Mouse (Mus musculus) forebrain, embryonic 14.5 days (tissue): ENCODE results near the gene Sh3bgrl2. TPM values are rescaled to one million over a fixed set of nuclear protein-coding genes. Genes with fewer than 3 reads are reported as not detected.
"Not testable (repeated sequence)": the region's sequence is repeated elsewhere in the genome, so short reads cannot be mapped to it uniquely, and the experiment has no call there.

Experiments used
- ATAC-seq: fragments of 200-750 bp; cut with Nextera tagmentation; 2 replicates; pipeline ENCODE4 v1.8.0; 2017; ENCODE audit warnings: mild to moderate bottlenecking, moderate library complexity
- DNase-seq: peaks from one replicate; pipeline ENCODE4 v3.0.0-alpha.2; 2015; ENCODE audit warnings: low spot score
- H3K27ac ChIP-seq: fragments of 300-500 bp; sonication (generic); 2 replicates; pipeline ENCODE4 v1.5.1; 2014; ENCODE audit warnings: low read depth, mild to moderate bottlenecking, control low read depth, low read length, moderate library complexity
- H3K27me3 ChIP-seq: fragments of 300-500 bp; sonication (generic); replicated peaks from 2 replicates; pipeline ENCODE4 v1.6.1; 2014; ENCODE audit warnings: low read length, control low read depth, mixed read lengths; ENCODE audit not compliant: control insufficient read depth, insufficient read depth
- H3K36me3 ChIP-seq: fragments of 300-500 bp; sonication (generic); 2 replicates; pipeline ENCODE4 v1.6.1; 2014; ENCODE audit warnings: low read length, control low read depth; ENCODE audit not compliant: control insufficient read depth, insufficient read depth
- H3K4me1 ChIP-seq: fragments of 300-500 bp; sonication (generic); 2 replicates; pipeline ENCODE4 v1.6.1; 2014; ENCODE audit warnings: antibody characterized with exemption, low read length, control low read depth; ENCODE audit not compliant: control insufficient read depth, insufficient read depth
- H3K4me2 ChIP-seq: fragments of 300-500 bp; sonication (generic); 2 replicates; pipeline ENCODE4 v1.6.1; 2014; ENCODE audit warnings: mild to moderate bottlenecking, control low read depth, low read length
- H3K4me3 ChIP-seq: fragments of 300-500 bp; sonication (generic); 2 replicates; pipeline ENCODE4 v1.5.1; 2014; ENCODE audit warnings: low read depth, low read length, control low read depth
- H3K9ac ChIP-seq: fragments of 300-500 bp; sonication (generic); 2 replicates; pipeline ENCODE4 v1.6.1; 2014; ENCODE audit warnings: mild to moderate bottlenecking, low read length, control low read depth, moderate library complexity
- H3K9me3 ChIP-seq: fragments of 300-500 bp; sonication (generic); replicated peaks from 2 replicates; pipeline ENCODE4 v1.6.1; 2016; ENCODE audit warnings: low read length, control low read depth, mixed read lengths; ENCODE audit not compliant: control insufficient read depth
- WGBS: fragments of 180-500 bp; shearing (Covaris S2); extraction: QIAGEN DNeasy Blood & Tissue Kit; methylation state at CpG from one replicate; pipeline ENCODE4 v1.1.7; 2014; 5-methylcytosine and 5-hydroxymethylcytosine counted together
- polyA plus RNA-seq: library from polyadenylated mRNA; unstranded; fragments of >200 nt; fragmentation: Nextera tagmentation; extraction: Ambion mirVana; gene quantifications from 2 replicates; pipeline ENCODE4 v1.2.1, GENCODE M21; 2014

The Sh3bgrl2 gene
- 26.3 and 26.4 TPM in 2 replicates for polyA plus RNA-seq

DNA sequence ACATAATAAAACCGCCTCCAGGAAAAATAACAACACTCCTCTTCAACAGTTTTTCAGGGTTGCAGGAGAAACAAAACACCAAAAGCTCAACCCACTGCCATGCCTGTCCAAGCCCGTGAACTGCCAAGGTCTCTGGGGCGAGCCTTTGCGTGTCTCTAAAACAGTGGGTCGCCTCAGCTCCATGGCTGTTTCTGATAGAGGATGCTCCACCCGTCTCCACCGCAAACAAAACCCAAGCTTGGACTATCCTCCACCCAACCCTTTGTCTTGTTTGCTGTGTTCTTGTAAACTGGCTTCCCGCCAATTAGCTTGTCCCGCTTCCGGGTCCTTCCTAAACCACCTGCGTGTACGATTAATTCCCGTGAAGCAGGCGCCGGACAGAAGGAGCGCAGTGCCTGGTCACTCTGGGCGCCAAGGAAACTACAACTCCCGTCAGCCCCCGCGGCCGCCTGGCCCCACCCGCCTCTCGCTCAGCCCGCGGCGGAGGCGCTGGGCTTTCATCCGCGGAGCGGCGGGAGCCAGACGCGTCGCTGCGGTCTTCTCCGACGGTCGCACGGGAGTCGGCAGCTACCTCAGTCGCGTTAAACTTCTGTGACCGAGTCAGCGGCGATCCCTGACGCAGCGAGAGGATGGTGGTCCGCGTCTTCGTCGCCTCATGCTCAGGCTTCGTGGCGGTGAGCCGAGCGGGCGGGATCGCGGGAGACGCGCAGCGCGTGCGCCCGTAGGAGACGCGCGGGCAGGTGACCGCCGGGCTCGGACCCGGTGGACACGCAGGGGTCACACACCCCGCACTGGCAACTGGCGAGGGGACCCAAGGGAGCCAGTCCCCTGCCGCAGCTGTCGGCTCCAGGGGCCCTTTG lies at the start of gene Sh3bgrl2:
Gene Sh3bgrl2 (plus strand): TSS at position 498 of the 860 bp plus-strand sequence.
- H3K36me3 ChIP-seq, result no peaks in the 10 kb centered on the region
- 0 out of 2 replicates have a peak, but pooled peaks cover 7% of the 10 kb centered on the region for H3K4me1 ChIP-seq
- H3K27ac ChIP-seq, result no peak within 1 kb of the TSS; the same call in 1 of the 2 replicates
- H3K4me3 ChIP-seq, result peak within 1 kb of the TSS; percentile 58
- WGBS, result 2% methylated on average over 72 of the region's 76 CpGs
- peak within 1 kb of the TSS; percentile 64 for H3K9ac ChIP-seq
- peak within 1 kb of the TSS; percentile 59 for H3K4me2 ChIP-seq
- H3K9me3 ChIP-seq, result no peaks in the 10 kb centered on the region
- peak; percentile 96 for ATAC-seq
- no peaks in the 10 kb centered on the region for H3K27me3 ChIP-seq
- peak; percentile 87 for DNase-seq

DNA sequence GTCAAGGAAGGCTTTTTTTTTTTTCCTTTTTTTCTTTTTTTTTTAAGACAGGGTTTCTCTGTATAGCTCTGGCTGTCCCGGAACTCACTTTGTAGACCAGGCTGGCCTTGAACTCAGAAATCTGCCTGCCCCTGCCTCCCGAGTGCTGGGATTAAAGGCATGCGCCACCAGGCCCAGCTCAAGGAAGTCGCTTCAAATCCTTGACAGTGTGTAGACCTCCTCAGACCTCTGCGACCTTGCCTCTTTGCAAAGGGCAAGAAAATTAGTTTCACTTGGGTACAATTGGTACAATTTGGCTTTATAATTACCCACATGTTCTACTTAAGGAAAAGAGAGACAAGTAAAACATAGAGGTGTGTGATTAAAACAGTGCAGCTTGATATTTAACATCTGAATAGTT lies 29.0 kb upstream of the Sh3bgrl2 start:
- 67% methylated on average over 5 of the region's 5 CpGs for WGBS
- ATAC-seq, H3K9ac ChIP-seq, H3K36me3 ChIP-seq, DNase-seq, H3K9me3 ChIP-seq, H3K4me2 ChIP-seq, H3K4me3 ChIP-seq, H3K27ac ChIP-seq, H3K27me3 ChIP-seq, H3K4me1 ChIP-seq: not testable (repeated sequence)

DNA sequence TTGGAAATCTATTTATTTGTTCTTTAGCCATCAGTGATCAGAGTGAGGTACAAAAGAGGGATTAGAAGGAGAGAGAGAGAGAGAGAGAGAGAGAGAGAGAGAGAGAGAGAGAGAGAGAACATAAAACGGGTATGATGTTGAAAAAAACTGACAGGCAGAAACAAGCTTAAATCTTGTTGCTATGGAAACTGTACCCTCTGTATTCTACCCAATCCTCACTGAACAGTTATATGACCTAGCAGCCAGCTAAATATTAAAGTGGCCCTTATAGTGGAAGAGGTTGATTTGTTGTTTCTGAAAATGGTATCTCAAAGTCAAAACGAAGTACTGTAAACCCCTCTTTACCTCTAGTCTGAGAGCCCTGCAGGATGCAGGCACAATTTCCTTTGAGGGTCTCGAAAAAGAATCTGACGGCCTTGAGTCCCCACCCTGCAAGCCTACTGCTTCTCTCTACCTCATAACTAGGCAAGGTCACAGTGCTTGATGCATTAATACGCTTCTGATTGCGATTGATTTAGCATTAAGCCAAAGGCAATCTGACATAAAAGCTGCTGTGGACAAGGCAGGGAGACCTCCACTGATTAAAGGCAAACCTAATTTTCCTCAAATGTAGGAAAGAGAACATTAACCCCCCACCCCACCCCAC lies 28.5 kb upstream of the Sh3bgrl2 start:
- Histone ChIP-seq H3K27me3 (no peaks in the 10 kb centered on the region), H3K4me3 (no peak overlapping the region), H3K9ac (no peak overlapping the region), H3K4me1 (no peaks in the 10 kb centered on the region), H3K4me2 (no peak overlapping the region), H3K9me3 (no peaks in the 10 kb centered on the region), H3K27ac (no peak overlapping the region), H3K36me3 (no peaks in the 10 kb centered on the region)
- peak; percentile 40; the same call in 1 of the 2 replicates for ATAC-seq
- DNase-seq, result peak; percentile 38
- 71% methylated on average over 6 of the region's 6 CpGs for WGBS

- no peak overlapping the region for H3K4me2 ChIP-seq
- no peaks in the 10 kb centered on the region for H3K9me3 ChIP-seq
- no peak overlapping the region for H3K4me3 ChIP-seq
- H3K27ac ChIP-seq, result no peak overlapping the region
- no peaks in the 10 kb centered on the region for H3K4me1 ChIP-seq
- DNase-seq (no peak), ATAC-seq (no peak)
- no peaks in the 10 kb centered on the region for H3K36me3 ChIP-seq
- no peaks in the 10 kb centered on the region for H3K27me3 ChIP-seq
- WGBS, result 88% methylated on average over 7 of the region's 7 CpGs
- no peak overlapping the region for H3K9ac ChIP-seq
Observed at GRCm38 (mm10) chr9:83527341-83528060, 20.6 kb upstream of the Sh3bgrl2 start.

- H3K27ac ChIP-seq, result no peak overlapping the region
- no peak for DNase-seq
- 86% methylated on average over 5 of the region's 5 CpGs for WGBS
- no peak for ATAC-seq
- H3K9ac ChIP-seq, result no peak overlapping the region
- H3K4me3 ChIP-seq, result no peak overlapping the region
- H3K27me3 ChIP-seq, result no peaks in the 10 kb centered on the region
- H3K36me3 ChIP-seq, result no peaks in the 10 kb centered on the region
- H3K4me2 ChIP-seq, result no peak overlapping the region
- no peaks in the 10 kb centered on the region for H3K9me3 ChIP-seq
- peaks cover 5% of the 10 kb centered on the region; the same call in 1 of the 2 replicates for H3K4me1 ChIP-seq
Observed at GRCm38 (mm10) chr9:83533044-83533769, 14.9 kb upstream of the Sh3bgrl2 start.

DNA sequence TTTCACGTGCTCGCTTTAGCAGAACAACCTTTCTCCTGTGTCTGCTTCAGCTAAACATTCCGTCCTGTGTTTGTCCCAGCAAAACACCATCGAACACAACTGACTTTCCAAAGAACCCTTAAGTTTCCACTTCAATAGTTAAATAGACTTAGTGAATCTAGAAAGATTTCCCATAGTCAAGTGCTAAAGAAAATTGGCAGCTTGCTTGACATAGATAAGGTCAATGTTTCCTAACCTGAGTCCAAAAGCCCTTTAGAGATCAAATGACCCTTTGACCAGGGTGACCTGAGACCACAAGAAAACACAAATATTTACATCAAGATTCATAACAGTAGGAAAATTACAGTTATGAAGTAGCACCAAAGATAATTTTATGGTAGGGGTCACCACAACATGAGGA lies 11.2 kb upstream of the Sh3bgrl2 start:
- H3K27ac ChIP-seq, result no peak overlapping the region

DNA sequence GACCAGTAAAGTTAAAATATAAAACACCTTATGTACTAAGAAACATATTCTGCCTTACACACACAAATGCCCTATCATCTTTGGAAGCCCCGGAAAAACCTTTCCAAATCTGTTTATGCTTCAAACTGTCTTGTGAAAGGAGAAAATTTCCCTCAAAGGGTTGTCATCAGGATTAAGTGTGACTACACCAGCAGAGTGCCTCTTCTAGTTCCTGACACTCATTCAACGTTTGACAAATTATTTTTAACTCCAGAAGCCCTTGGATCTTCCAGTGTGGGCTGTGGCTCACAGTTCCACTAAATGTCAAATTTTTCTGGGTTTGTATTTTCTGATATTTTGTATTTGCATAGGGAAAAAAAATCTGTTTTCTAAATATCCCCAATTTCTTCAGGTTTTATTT lies 10.6 kb upstream of the Sh3bgrl2 start:
- H3K36me3 ChIP-seq, result no peaks in the 10 kb centered on the region
- no peak for ATAC-seq
- H3K27me3 ChIP-seq, result no peaks in the 10 kb centered on the region
- no peak overlapping the region for H3K4me3 ChIP-seq
- H3K4me2 ChIP-seq, result no peak overlapping the region
- no peak overlapping the region for H3K9ac ChIP-seq
- no peaks in the 10 kb centered on the region for H3K9me3 ChIP-seq
- DNase-seq, result peak; percentile 29
- H3K4me1 ChIP-seq, result peaks cover 7% of the 10 kb centered on the region; the same call in 1 of the 2 replicates
- no peak overlapping the region for H3K27ac ChIP-seq
- 53% methylated on average over 2 of the region's 2 CpGs for WGBS

More for the DNA sequence above, 11.2 kb upstream of the Sh3bgrl2 start:
- H3K4me2 ChIP-seq, result no peak overlapping the region
- DNase-seq (no peak), ATAC-seq (no peak)
- H3K9me3 ChIP-seq, result no peaks in the 10 kb centered on the region
- H3K9ac ChIP-seq, result no peak overlapping the region
- H3K4me3 ChIP-seq, result no peak overlapping the region
- H3K27me3 ChIP-seq, result no peaks in the 10 kb centered on the region
- no peaks in the 10 kb centered on the region for H3K36me3 ChIP-seq
- peaks cover 7% of the 10 kb centered on the region; the same call in 1 of the 2 replicates for H3K4me1 ChIP-seq
- 92% methylated on average over 4 of the region's 4 CpGs for WGBS

DNA sequence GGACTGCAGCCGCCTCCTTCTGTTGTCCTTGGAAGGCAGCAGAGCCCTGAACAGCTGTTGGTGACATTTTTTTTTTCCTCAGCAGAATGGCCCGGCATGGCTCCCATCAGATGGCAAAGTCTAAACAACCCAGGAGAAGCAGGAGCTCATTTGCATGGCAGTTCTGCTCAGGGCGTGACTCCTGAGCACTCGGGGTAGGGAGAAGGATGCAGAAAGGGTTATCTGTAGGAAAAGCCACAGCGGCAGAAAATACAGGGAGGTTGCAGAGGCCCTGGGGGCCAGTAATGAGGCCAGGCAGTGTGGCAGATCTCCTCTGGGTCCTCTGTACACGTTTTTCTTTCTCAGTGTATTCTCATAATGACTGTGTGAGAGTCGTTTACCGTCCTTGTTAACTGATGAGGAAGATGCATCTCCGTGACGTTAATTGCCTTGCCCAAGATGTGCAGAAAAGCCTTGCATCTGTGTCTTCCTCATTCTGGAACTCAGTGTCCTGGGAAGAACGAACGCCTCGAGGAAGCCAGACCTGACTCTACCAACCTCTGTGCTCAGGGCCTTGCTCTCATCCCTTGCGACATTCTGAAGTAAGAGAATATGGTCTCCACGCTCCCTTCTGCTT lies 10.1 kb upstream of the Sh3bgrl2 start:
- H3K27ac ChIP-seq, result peak overlapping the region; percentile 74
- H3K9me3 ChIP-seq, result no peaks in the 10 kb centered on the region
- no peaks in the 10 kb centered on the region for H3K27me3 ChIP-seq
- no peaks in the 10 kb centered on the region for H3K36me3 ChIP-seq
- peak; percentile 68 for DNase-seq
- H3K4me2 ChIP-seq, result no peak overlapping the region
- H3K4me1 ChIP-seq, result peaks cover 7% of the 10 kb centered on the region; the same call in 1 of the 2 replicates
- ATAC-seq, result peak; percentile 75
- no peak overlapping the region for H3K4me3 ChIP-seq
- WGBS, result 46% methylated on average over 15 of the region's 15 CpGs
- H3K9ac ChIP-seq, result no peak overlapping the region
